Mouse (Mus musculus) heart, embryonic 14.5 days (tissue): ENCODE measurements around the gene Lcp1. TPM values are rescaled to one million over a fixed set of nuclear protein-coding genes. Genes with fewer than 3 reads are reported as not detected.

Experiments
- microRNA-seq: library from miRNA; unstranded; fragments of <30 nt; microRNA quantifications from one replicate; pipeline ENCODE4, GENCODE M21; 2016
- polyA plus RNA-seq: library from polyadenylated mRNA; unstranded; fragments of >200 nt; fragmentation: Nextera tagmentation; extraction: Ambion mirVana; gene quantifications from 2 replicates; pipeline ENCODE4 v1.2.1, GENCODE M21; 2014

Lcp1 gene
- polyA plus RNA-seq, 1 experiment from 2014 or later, result 26.3 TPM

Small RNA genes within 50 kb of the gene (microRNA-seq; reads per million reads assigned to microRNA genes)
- not detected for gene Gm44482

Other genes starting within 250 kb of the Lcp1 start
- gene Lrch1, start 183.2 kb upstream of the Lcp1 start, polyA plus RNA-seq, result 11.4 and 16.3 TPM in 2 replicates
- gene Rubcnl, start 115.1 kb upstream of the Lcp1 start, polyA plus RNA-seq, result 1.6 and 1.8 TPM in 2 replicates
- not detected in 2 replicates for gene Lrrc63, start 220 bp upstream of the Lcp1 start, polyA plus RNA-seq
- gene Cpb2, start 111.2 kb downstream of the Lcp1 start, polyA plus RNA-seq, result not detected in 2 replicates
- gene Zc3h13, start 153.3 kb downstream of the Lcp1 start, polyA plus RNA-seq, result 20.1 and 20.9 TPM in 2 replicates